Mouse (Mus musculus) monocyte, adult 2 months (primary cell): ENCODE measurements around the gene Gmpr2.

Source experiments
- DNase-seq, 2 experiments: peaks; one replicate each; pipeline ENCODE4 v3.0.0; 2022; ENCODE audit warnings: low spot score in 2 of 2, low read depth in 1 of 2

The Gmpr2 gene

GRCm38 (mm10) chr14:55723433-55723832, 51.7 kb downstream of the Gmpr2 start:
- DNase-seq: no peak

- peak; percentile 63 to 65 for DNase-seq
Observed at GRCm38 (mm10) chr14:55724411-55724871, 52.7 kb downstream of the Gmpr2 start.

DNA sequence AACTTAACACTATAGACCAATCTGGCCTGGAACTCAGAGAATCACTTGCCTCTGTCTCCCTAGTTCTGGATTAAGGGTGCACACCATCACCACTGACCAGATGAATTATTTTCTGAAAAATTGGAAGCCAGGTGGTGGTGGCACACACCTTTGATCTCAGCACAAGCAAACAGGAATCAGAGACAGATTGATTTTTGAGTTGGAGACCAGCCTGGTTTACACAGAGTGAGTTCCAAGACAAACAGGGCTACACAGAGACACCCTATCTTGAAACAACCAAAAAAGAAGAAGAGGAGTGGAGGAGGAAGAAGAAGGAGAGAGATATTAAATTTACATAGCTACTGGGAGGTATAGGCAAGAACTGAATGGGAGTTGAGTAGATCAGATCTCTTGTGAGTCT, 54.5 kb downstream of the Gmpr2 start:
- DNase-seq: no peak

DNA sequence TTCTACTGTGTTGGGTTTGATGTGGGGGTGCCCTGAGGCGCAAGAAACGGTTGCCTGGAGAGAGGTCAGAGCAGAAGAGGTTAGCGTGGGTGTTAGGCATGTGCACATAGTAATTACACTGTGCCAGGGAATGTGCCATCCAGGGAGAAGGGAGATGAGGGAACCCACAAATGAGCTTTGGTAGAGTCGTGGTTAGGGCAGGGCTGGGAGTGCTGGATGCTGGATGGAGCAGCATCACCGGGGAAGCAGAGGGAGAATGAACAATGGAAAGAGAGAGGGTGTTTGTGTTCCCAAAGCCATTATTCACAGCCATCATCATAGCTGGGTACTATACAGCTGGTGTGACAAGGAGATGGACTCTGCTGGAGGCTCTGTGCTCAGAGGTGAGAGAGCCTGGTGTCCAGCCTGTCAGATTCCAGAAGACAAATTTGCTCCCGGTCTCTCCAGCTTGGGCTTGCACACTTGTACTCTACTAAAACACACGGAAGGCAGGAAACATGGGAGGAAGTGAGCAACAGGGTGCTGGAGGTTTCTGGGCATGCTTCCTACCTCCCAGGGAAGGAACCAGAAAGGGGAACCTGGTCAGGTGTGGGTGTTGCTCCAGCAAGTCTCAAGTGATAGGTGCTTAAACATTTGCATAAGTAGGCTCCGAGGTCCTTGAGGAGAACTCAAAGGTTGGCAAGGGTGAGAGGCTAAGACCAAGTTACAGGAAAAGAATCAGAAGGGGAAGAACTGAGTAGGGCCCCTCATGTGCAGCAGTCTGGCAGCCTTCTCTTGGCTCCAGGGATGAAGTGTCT, 56.3 kb downstream of the Gmpr2 start:
- no peak for DNase-seq
